In genomic region chr2:102231470-102231869, GRCm38 (mm10) we compare ENCODE assay signal across 9 mouse cellular contexts. TPM values are rescaled to one million over a fixed set of nuclear protein-coding genes. Genes with fewer than 3 reads are reported as not detected.
DNase-seq lines count a peak whose midpoint lies in the region; ATAC-seq and TF ChIP-seq lines count a peak whose summit lies in the region.
"Had no signal": no experiment of that assay in that cellular context is flagged by ENCODE, and none has a peak within 500 bp of the region (broad histone marks: within the 10 kb centered on the region; RNA-seq: fewer than 3 reads in every experiment).

No protein-coding gene starts in this region.

- no peaks in the 10 kb centered on the region for H3K27me3 ChIP-seq in lung, postnatal 0 days (replicated peaks; ENCODE audit: insufficient read depth, low read length)
- peaks cover 3% of the 10 kb centered on the region; the same call in 1 of the 2 replicates for H3K27me3 ChIP-seq in forebrain, embryonic 13.5 days
- H3K27me3 ChIP-seq in limb, embryonic 13.5 days: no peaks in the 10 kb centered on the region
- no peaks in the 10 kb centered on the region for H3K27me3 ChIP-seq in stomach, postnatal 0 days (ENCODE audit: control insufficient read depth, insufficient read depth, low read length)
- no peaks in the 10 kb centered on the region for H3K27me3 ChIP-seq in liver, embryonic 12.5 days (replicated peaks)
- no peaks in the 10 kb centered on the region for H3K27me3 ChIP-seq in thymus, adult 2 months (ENCODE audit: control insufficient read depth, insufficient read depth, low read length)

- no peaks in the 10 kb centered on the region for H3K9me3 ChIP-seq in lung, postnatal 0 days (ENCODE audit: low read length)
- H3K9me3 ChIP-seq in forebrain, embryonic 13.5 days (replicated peaks): no peaks in the 10 kb centered on the region
- no peaks in the 10 kb centered on the region for H3K9me3 ChIP-seq in limb, embryonic 13.5 days
- no peaks in the 10 kb centered on the region for H3K9me3 ChIP-seq in stomach, postnatal 0 days (ENCODE audit: control insufficient read depth, low read length)
- no peaks in the 10 kb centered on the region for H3K9me3 ChIP-seq in liver, embryonic 12.5 days (replicated peaks)

- no peaks in the 10 kb centered on the region for H3K4me1 ChIP-seq in lung, postnatal 0 days (ENCODE audit: insufficient read depth, low read depth, low read length)
- H3K4me1 ChIP-seq in forebrain, embryonic 13.5 days: peaks cover 11% of the 10 kb centered on the region
- peaks cover 27% of the 10 kb centered on the region for H3K4me1 ChIP-seq in limb, embryonic 13.5 days
- no peaks in the 10 kb centered on the region for H3K4me1 ChIP-seq in stomach, postnatal 0 days (replicated peaks; ENCODE audit: control insufficient read depth, insufficient read depth)
- no peaks in the 10 kb centered on the region for H3K4me1 ChIP-seq in liver, embryonic 12.5 days
- peaks cover 16% of the 10 kb centered on the region for H3K4me1 ChIP-seq in thymus, adult 2 months (replicated peaks; ENCODE audit: control insufficient read depth, insufficient read depth, low read length)

- ATAC-seq in lung, postnatal 0 days: peak; percentile 89
- peak; percentile 88 for ATAC-seq in forebrain, embryonic 13.5 days
- peak; percentile 93 for ATAC-seq in limb, embryonic 13.5 days (ENCODE audit: low FRiP score, low read depth)
- ATAC-seq in stomach, postnatal 0 days (ENCODE audit: low FRiP score, low TSS enrichment): peak; percentile 72
- no peak for ATAC-seq in liver, embryonic 12.5 days

- TF ChIP-seq EP300 in lung, postnatal 0 days (IDR thresholded peaks at IDR 0.05): no peak
- TF ChIP-seq EP300 in stomach, postnatal 0 days (optimal IDR thresholded peaks at IDR 0.05): no peak

- no peak overlapping the region for H3K9ac ChIP-seq in lung, postnatal 0 days (replicated peaks; ENCODE audit: low read depth)
- H3K9ac ChIP-seq in forebrain, embryonic 13.5 days: no peak overlapping the region
- H3K9ac ChIP-seq in limb, embryonic 13.5 days: 0 out of 2 replicates have a peak overlapping the region, but pooled peaks have one; percentile 19
- H3K9ac ChIP-seq in stomach, postnatal 0 days (ENCODE audit: low read length): no peak overlapping the region
- H3K9ac ChIP-seq in liver, embryonic 12.5 days: no peak overlapping the region

- DNase-seq in lung, postnatal 0 days (ENCODE audit: low spot score): peak; percentile 61
- no peak for DNase-seq in lung, postnatal 36 days
- DNase-seq in stomach, postnatal 0 days (ENCODE audit: low spot score): no peak
- no peak for DNase-seq in thymus, adult 18-20 months
- no peak for DNase-seq in thymus, adult 2 months
- DNase-seq: thymus, postnatal 14 days had no signal

- no peak overlapping the region for H3K4me2 ChIP-seq in lung, postnatal 0 days (replicated peaks; ENCODE audit: low read depth, low read length)
- no peak overlapping the region for H3K4me2 ChIP-seq in forebrain, embryonic 13.5 days
- H3K4me2 ChIP-seq in limb, embryonic 13.5 days (replicated peaks): peak overlapping the region; percentile 42
- no peak overlapping the region for H3K4me2 ChIP-seq in stomach, postnatal 0 days (replicated peaks; ENCODE audit: low read depth)
- no peak overlapping the region for H3K4me2 ChIP-seq in liver, embryonic 12.5 days

- H3K27ac ChIP-seq in lung, postnatal 0 days (ENCODE audit: low read length): peak overlapping the region; percentile 33
- peak overlapping the region; percentile 44; the same call in 1 of the 2 replicates for H3K27ac ChIP-seq in forebrain, embryonic 13.5 days
- peak overlapping the region; percentile 85 for H3K27ac ChIP-seq in limb, embryonic 13.5 days
- H3K27ac ChIP-seq in stomach, postnatal 0 days (replicated peaks): no peak overlapping the region; the same call in 1 of the 2 replicates
- no peak overlapping the region for H3K27ac ChIP-seq in liver, embryonic 12.5 days
- H3K27ac ChIP-seq in thymus, adult 2 months (ENCODE audit: control insufficient read depth, insufficient read depth, low read length): no peak overlapping the region

- TF ChIP-seq POLR2A in thymus, adult 2 months (IDR thresholded peaks at IDR 0.05; ENCODE audit: control insufficient read depth, extremely low read depth, insufficient read depth, low read length, poor library complexity): no peak

- TF ChIP-seq CTCF in lung, postnatal 0 days (IDR thresholded peaks at IDR 0.05): no peak
- no peak for TF ChIP-seq CTCF in stomach, postnatal 0 days (IDR thresholded peaks at IDR 0.05; ENCODE audit: low read depth)
- no peak for TF ChIP-seq CTCF in thymus, adult 2 months (IDR thresholded peaks at IDR 0.05; ENCODE audit: borderline replicate concordance, control insufficient read depth, extremely low read depth, insufficient read depth, low read length, poor library complexity)

- WGBS in lung, postnatal 0 days: 70% methylated on average over 5 of the region's 5 CpGs
- WGBS in forebrain, embryonic 13.5 days: 43% methylated on average over 5 of the region's 5 CpGs
- WGBS in limb, embryonic 13.5 days: 26% methylated on average over 5 of the region's 5 CpGs
- WGBS in stomach, postnatal 0 days: 40% methylated on average over 5 of the region's 5 CpGs
- 52% methylated on average over 5 of the region's 5 CpGs for WGBS in liver, embryonic 12.5 days (ENCODE audit: insufficient replicate concordance)
- 92% methylated on average over 5 of the region's 5 CpGs for WGBS in thymus, adult 2 months

- H3K4me3 ChIP-seq in lung, postnatal 0 days (ENCODE audit: low read depth, low read length): no peak overlapping the region
- H3K4me3 ChIP-seq in forebrain, embryonic 13.5 days: no peak overlapping the region
- no peak overlapping the region for H3K4me3 ChIP-seq in limb, embryonic 13.5 days
- H3K4me3 ChIP-seq in stomach, postnatal 0 days (ENCODE audit: low read depth, low read length): no peak overlapping the region
- H3K4me3 ChIP-seq in liver, embryonic 12.5 days: no peak overlapping the region
- H3K4me3 ChIP-seq in thymus, adult 2 months (ENCODE audit: control insufficient read depth, insufficient read depth, low read length): no peak overlapping the region

- H3K36me3 ChIP-seq in lung, postnatal 0 days (ENCODE audit: insufficient read depth, low read length): no peaks in the 10 kb centered on the region
- no peaks in the 10 kb centered on the region for H3K36me3 ChIP-seq in forebrain, embryonic 13.5 days (ENCODE audit: poor library complexity, severe bottlenecking)
- no peaks in the 10 kb centered on the region for H3K36me3 ChIP-seq in limb, embryonic 13.5 days
- H3K36me3 ChIP-seq in stomach, postnatal 0 days (ENCODE audit: control insufficient read depth, insufficient read depth, low read length): no peaks in the 10 kb centered on the region
- H3K36me3 ChIP-seq in liver, embryonic 12.5 days: no peaks in the 10 kb centered on the region
- no peaks in the 10 kb centered on the region for H3K36me3 ChIP-seq in thymus, adult 2 months (ENCODE audit: control insufficient read depth, insufficient read depth, low read length)

RNA-seq across cellular contexts. Expression of gene Ldlrad3, which starts 45.3 kb away (rescaled TPM):
- polyA plus RNA-seq in lung, postnatal 0 days (2015; fragmentation: Nextera tagmentation; extraction: Ambion mirVana): 14.6 and 16.3 TPM in 2 replicates
- 35.9 and 39.6 TPM in 2 replicates for polyA plus RNA-seq in forebrain, embryonic 13.5 days (2015; fragmentation: Nextera tagmentation; extraction: Ambion mirVana)
- 63.6 and 71.9 TPM in 2 replicates for polyA plus RNA-seq in limb, embryonic 13.5 days (2015; fragmentation: Nextera tagmentation; extraction: Ambion mirVana)
- 20.5 and 23.4 TPM in 2 replicates for polyA plus RNA-seq in stomach, postnatal 0 days (2015; fragmentation: Nextera tagmentation; extraction: Ambion mirVana)
- polyA plus RNA-seq in liver, embryonic 12.5 days (2016; fragmentation: Nextera tagmentation; extraction: Ambion mirVana): 7.6 and 8.2 TPM in 2 replicates
- polyA plus RNA-seq in thymus, adult 2 months (2012; rRNA removed): 12.9 and 15.4 TPM in 2 replicates

Comparison
In these comparisons a context has a peak if more than half of its experiments do, and no peak if none do; other contexts are left out.
1. H3K27ac ChIP-seq: peak in lung, postnatal 0 days (single experiment), forebrain, embryonic 13.5 days (single experiment) and limb, embryonic 13.5 days (single experiment); none in stomach, postnatal 0 days (single experiment), liver, embryonic 12.5 days (single experiment) and thymus, adult 2 months (single experiment).